Mouse (Mus musculus) thymus, adult 2 months (tissue): ENCODE data around the gene Mospd2.

ENCODE experiments used
- CTCF ChIP-seq: fragments of 200-500 bp; IDR thresholded peaks from 2 replicates; pipeline ENCODE4 v1.5.1; 2012; ENCODE audit warnings: mild to moderate bottlenecking, control low read depth, low read length, moderate library complexity, borderline replicate concordance; ENCODE audit not compliant: control insufficient read depth, poor library complexity, insufficient read depth; ENCODE audit errors: extremely low read depth
- POLR2A ChIP-seq: fragments of 200-500 bp; IDR thresholded peaks from 2 replicates; pipeline ENCODE4 v1.6.1; 2012; ENCODE audit warnings: mild to moderate bottlenecking, low read length, control low read depth, moderate library complexity; ENCODE audit not compliant: control insufficient read depth, poor library complexity, insufficient read depth; ENCODE audit errors: extremely low read depth

DNA sequence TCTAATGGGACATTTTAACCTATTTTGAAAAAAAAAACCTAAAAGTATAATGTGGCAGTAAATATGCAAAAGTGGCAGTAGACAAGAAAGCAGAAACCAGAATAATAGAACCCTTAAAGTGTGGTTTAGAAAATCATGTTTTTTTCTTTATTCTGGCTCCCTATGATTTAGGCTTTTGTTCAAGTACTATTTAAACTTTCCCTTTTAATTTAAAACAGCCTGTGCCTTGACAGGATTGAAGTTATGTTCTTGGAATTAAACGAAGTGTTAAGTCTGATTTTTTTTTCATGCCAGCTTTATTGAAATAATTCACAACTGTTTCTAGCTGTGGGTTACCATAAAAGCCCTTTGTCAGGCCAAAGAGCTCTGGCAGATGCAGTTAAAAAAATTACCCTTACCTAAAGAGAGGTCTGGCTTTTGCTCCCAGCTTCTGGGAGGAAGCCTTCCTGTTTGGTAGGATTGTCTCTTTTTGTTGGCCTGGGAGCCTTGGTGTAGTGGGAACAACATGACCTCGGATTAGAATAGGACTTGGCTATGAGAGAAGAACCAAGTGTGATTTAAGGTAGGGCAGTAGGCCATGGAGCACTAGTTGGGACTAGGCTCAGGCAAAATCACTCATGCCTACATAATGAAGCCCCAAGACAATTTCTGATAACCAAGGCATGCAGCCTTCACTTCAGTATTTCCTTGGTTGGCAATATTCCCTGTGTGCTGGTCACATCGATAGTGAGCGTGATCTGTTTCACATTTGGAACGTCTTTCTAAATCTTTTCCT lies 27.4 kb downstream of the Mospd2 start:
- TF ChIP-seq CTCF, result no peak
- TF ChIP-seq POLR2A, result no peak
